Mouse (Mus musculus): ENCODE measurements at regions not wholly inside any gene's neighbourhood (a gene's known extent, or its start where the extent isn't known, plus 50 kb on each side); places are given as distances from the start of the nearest gene placed in this dataset.

DNA sequence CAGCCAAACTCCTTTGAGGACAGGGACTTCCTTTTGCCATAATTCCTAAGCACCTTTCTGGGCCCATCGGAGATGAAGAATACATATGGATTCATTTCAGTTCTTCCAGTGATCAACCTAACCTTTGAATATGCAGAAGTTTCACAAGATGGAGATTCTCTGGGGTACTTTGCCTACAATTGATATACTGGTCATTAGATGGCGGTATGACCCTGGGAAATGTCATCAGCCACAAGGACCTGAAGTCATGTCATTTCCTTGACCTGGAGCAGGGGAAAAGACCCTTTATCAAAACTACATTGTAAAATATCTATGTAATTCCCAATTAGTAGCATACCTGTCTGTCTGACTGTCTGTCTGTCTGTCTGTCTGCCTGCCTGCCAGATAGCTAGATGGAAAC is 164.0 kb upstream of the Slc24a3 start:
- no peak for DNase-seq

DNA sequence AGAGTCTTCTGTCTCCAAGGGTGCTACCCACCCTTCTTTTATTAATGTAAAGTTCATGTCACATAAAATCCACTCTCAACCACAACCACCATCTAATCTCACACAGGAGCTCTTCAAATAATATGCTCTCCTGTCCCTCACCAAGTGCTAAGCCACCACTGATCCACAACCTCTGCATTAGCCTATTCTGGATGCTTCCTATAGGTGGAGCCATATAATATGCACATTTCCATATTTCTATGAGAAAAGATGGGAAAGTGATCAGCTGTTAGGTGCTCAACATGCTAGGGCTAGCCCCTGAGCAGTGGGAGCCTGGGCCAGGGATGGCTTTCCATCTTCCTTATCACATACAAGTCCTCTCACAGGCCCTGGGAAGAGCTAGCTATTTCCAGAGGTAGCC is 156.9 kb upstream of the Slc24a3 start:
- DNase-seq, result no peak

DNA sequence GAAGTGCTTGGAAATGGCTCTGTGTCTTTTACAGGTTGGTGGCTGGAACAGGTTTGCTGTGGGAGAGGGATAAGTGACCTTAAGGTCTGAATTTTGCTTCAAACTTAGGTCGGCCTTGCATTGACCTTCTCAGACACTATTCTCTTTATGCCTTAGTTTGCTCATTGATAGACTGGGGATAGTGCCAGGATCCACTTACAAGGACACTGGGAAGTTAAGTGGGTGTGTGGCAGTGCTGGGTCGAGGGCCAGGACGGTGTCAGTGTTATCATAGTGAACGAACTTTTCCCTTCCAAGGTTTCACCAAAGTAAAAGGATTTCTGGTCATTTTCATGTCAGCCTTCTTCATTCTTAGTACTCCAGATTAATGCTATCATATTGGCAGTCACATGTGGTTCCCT is 156.3 kb upstream of the Slc24a3 start:
- no peak for DNase-seq

DNA sequence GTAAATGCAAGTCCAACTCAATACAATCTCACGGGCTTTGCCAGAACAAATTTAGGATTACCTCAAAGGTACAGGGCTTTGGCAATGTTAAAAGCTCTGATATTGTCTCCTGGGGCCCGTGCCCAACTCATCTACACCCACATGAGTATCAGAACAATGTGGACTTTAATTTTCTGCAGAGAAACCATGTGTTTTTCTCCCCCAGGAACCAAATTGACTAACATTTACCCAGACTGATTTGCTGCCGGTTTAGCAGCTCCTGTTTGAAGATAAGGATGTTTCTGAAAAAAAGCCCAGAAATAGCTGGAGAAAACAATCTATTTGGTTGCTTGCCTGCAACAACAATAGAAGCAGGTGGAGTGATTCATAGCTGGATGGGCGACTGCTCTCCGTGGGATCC is 151.6 kb upstream of the Slc24a3 start:
- no peak for DNase-seq

DNA sequence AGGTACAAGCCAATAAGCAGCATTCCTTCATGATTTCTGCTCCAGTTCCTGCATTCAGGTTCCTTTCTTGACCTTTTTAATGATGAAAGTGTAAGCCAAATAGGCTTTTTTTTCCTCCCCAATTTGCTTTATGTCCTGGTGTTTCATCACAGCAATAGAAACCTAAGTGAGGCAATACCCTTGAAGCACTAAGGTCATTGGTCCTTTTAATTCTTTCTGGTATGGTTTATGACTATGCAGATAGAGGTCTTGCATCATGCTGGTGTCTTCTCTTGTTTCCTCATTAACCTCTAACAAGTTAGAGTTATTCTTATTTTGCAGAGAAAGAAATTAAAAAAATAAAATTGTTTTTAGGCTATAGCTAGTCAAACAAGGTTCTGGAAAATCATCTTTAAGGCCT is 150.6 kb upstream of the Slc24a3 start:
- no peak for DNase-seq

DNA sequence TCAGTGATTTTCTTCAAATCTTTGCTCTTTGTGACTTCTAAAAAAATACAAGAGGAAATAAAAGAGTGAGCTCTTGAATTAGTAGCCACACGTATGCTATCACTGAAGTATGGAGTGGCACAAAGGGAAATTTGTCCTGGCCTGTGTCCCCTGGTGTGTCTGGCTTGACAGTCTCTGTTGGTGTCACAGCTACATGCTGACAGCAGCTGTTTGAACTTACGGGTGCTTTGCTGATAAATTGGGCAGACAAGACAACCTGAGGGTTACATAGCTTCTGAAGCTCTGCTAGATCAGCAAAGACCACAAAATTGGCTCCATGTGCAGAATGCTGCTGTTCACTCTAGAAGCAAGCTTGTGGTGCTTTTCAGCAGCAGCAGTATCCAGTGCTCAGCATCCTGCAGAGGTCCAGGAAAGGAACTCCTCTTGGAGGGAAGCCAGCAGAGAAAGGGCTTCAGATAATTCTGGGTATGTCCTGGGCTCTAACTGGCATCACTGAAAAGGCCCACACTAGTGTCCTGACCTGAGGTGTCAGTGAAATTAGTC is 149.9 kb upstream of the Slc24a3 start:
- no peak for DNase-seq

DNA sequence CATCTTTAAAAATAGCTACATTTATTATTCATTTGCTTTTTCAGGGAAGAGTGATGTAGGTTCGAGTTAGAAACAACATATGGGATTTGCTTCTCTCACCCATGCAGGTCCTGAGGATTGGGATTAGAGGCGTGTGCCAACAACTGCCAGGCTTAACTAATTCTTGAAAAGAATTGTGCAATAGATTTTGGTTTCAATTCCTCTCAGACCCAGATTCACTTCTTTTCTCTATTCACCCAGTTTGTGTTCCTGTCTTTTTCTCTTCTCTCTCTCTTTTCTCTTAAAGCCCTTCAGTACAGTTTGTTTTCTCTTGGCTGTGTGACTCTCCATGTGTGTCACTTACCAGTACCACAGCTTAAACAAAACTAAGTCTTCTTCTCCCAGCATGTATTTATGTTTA is 119.8 kb upstream of the Slc24a3 start:
- no peak for DNase-seq

DNA sequence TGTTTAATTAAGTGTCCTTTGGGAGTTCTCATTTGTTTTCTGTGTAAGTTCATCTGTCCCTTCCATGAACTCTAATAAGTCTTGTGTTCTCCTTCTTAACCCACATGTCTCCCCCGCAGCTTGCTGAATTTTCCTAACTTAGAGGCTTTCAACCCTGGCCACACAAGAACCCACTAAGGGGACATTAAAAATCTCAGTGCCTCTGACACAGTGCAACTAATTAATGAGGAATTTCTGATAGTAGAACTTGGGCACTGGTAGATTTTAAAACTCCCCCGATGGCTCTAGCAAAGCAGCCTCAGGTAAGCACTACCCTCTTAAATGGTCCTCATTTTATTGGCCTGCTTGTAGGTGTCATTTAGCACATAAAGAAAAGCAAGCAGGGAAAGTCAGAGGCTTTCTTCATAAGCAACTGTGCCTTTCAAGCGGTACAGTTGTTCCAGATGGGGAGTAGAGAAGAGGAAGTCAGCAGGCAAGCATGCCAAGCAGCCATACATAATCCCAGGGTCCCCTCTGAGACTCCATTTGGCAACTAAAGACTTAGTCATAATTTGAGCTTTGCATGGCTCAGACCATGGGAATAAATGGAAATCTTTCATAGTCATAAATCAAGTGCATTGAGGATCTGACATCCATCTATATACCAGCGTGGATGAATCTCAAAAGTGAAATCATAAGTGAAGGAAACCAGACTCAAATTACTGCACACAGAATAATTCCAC is 117.7 kb upstream of the Slc24a3 start:
- no peak for DNase-seq

DNA sequence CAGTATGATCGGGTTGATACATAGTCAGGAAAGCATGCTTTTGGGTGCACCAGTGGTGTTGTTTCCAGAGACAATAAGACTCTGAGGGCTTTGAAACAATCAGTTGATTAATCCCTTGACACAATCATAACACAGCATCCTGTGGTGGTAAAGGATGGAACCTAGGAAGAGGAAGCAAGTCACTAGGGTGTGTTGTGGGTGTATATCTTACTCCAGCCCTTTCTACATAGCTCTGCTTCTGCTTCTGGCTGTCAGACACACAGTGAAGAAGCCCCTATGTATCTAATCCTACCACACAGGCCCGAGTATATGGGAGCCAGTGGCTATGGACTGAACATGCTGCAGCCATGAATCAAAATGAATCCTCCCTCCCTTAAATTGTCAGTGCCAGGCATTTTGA is 115.1 kb upstream of the Slc24a3 start:
- DNase-seq, result no peak

DNA sequence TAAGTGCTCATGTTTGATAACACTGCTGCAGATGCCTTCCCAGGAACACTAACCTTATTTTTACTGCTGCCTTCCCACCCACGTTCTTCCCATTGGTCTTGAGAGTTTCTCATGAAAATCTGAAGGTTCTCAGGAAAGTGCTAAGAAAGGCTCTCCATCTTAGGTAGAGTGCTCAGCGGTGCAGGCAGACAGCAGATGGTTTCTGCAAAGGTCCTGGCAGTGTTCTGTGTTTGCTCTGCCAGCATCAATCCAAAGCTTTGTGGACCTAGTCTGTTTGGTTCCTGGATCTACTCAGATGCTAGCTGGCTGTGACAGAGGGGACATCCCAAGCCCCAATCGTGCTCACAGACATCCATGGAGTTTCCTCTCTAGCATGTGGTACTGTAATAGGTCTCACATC is 111.3 kb upstream of the Slc24a3 start:
- peak; percentile 25 for DNase-seq

DNA sequence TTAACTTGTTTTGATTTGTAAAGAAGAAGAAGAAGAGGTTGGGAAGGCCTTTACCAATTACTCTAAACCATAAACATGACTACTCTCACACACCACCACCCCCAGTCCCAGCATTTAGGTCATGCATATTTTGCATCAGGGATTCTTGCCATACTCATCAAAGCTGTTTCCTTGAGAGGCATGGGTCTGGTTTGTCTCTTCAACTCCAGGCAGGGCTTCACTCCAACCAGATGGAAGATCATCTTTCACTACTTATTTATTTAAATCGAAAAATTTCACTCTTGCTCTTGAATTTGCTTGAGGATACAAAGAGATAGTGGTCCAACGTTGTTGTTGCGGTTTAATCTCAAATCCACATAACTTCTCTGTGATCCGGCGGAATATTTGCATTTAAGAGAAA is 110.8 kb upstream of the Slc24a3 start:
- no peak for DNase-seq

DNA sequence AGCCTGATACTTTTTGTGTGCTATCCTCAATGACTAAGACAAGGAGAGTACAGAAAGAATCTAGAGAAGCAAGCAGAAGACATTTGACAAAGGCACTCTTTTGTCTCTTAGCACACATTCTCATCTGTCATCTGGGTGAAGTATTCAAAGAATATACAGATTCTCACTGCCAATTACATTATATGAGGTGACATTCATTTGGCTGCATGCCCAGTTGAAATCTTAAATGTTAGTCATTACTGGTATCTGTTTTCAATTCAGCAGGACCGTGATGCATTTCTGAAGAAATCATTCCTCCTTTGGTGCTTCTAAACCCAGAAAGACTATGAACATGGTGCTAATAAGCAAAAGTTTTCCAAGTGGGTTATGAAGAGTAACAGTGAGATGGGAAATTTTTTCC is 97.6 kb upstream of the Slc24a3 start:
- DNase-seq, result no peak

DNA sequence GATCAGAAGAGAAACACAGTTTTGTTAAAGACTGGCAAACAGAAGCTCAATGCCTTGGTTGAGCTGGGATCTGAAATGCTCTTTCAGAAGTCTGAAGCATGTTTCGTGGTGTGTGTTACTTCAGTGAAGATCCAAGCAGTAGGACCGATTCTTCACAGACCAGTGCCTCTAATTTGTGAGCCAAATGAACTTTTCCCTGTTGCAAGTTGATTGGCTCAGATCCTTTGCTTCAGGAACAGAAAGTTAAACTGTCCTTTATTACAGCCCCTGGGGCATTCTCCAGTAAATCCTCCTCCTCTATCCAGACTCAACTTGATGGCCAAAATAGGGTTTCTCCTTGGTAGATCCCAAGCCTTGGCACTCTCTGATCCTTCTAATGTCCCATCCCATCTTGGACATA is 85.6 kb upstream of the Slc24a3 start:
- no peak for DNase-seq

DNA sequence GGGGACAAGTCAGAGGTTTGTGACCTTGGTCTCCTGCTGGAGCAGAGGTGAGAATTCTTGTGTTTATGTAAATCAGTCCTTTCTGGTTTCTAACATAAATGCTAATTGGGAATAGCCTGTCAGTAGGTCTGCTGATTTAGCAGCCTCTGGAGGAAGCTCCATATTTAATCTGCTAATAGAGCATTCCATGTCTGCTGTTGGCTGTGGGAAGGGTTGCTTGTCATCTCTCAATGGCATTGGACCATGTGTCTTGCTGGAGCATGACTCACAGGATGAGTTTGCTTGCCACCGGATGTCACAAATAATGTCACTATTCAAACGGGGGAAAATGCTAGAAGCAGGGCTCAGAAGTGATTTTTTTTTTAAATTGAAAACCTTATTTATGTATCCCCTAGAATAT is 82.9 kb upstream of the Slc24a3 start:
- DNase-seq, result no peak

DNA sequence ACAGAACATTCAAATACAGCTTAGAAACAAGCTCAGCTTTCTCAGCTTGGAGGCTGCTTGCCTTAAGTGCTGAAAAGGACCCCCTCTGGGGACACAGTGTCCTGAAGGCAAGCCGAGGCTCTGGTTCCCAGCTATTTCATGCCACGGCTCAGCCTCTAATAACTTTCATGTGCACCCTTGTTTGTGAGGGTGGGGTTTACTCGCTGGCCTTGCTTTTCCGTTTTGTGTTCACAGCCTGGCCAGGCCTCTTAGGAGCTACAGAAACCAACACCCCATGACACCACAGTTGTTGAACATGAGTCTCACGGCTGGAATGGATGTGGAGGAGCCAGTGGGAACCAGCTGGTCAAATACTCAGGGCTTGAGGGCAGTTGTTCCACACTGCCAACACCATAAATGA is 81.4 kb upstream of the Slc24a3 start:
- DNase-seq, result no peak

DNA sequence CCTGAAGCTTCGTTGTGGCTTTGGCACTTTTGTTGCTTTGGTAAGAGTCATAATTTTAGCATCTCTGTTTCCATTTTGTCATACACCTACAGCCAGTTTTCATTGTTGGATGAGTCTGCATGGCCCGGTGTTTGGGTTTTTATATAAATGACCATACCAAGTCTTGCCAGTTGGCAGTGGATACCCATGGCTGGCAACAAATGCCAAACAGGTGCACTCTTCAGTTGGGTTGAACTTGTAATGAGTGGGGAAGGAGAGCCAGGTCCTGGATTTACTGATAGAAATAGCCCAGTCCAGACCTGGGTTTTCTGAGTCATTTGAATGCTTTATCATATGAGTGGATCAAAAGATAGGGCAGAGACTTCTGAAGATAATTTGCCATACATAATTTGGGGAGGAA is 64.3 kb upstream of the Slc24a3 start:
- peak; percentile 61 for DNase-seq

DNA sequence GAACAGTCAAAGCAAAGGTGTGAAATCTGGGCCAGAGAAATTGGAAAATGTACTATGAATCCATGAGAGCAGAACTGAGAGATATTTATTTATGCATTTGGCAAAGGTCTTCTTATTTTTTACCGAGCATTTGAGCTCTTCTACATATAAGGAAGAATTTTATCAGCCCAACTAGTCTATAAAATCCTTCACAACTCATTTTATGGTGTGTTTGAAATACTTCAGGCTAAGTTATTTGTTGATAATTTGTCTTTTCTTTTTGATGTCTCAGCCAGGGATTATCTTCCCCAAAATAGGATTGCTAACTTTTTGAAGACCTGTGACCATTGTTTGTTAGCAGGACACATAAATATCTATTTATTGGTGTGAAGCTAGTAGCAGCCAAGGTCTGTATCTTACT is 55.9 kb upstream of the Slc24a3 start:
- no peak for DNase-seq

DNA sequence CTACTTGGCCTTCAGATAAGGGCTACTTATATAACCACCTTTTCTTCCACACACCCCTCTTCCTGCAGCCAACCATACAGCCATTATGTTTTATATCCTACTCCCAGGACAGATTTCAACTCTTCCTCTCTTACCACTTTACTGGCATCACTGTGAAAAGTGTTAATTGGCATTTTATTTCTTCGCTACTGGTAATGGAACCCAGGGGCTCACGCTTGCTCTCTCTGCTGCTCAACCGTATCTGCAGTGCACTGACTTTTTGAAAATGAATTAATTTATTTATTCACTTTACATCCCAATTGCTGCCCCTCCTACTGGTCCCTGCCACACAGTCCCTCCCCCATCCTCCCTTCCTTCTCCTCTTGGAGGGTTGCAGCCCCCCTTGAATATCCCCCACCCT is 52.5 kb upstream of the Slc24a3 start:
- no peak for DNase-seq
